Mouse (Mus musculus) kidney, postnatal 4 days (tissue): ENCODE data around the gene Sap30l.
A peak's percentile ranks its signal among the peaks of the same experiment; 100 is the strongest.
"Not testable (repeated sequence)": the region's sequence is repeated elsewhere in the genome, so short reads cannot be mapped to it uniquely, and the experiment has no call there.

Experiments
- DNase-seq, 2 experiments: peaks; one replicate each; pipeline ENCODE4 v3.0.0; 2021; ENCODE audit warnings: mixed read lengths in 2 of 2

Sap30l gene

DNA sequence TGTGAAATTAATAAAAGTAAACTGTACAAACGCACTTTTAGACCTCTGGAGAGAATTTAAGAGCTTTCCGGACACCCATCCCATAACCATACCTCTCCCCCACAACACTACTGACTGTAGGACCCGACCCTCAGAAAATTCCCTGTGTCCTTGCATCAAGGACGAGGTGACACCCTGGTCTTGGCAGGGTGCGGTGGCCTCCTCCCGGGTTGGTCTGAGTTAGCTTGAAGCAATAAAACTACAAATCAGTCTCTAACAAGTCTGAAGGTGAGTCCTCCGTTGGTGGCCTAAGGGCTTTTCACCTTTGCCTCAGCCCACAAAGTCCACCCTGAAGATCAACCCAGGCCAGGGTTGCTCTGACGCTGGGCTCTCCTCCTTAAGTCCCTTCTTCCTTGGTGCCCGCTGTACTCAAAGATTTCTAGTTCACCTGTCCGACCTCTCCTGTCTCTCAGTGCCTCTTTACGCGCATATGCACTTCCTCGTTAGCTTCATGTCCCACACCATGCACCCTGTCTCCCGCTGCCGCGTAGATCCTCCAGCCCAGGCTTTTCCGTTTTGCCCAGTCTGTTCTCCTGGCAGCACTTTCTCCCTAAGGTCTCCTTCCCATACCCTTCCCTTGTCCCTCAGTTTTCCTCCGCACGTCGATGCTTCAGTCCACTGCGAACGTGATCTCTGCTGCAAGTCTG is 1.0 kb upstream of the Sap30l start:
- no peak for DNase-seq

DNA sequence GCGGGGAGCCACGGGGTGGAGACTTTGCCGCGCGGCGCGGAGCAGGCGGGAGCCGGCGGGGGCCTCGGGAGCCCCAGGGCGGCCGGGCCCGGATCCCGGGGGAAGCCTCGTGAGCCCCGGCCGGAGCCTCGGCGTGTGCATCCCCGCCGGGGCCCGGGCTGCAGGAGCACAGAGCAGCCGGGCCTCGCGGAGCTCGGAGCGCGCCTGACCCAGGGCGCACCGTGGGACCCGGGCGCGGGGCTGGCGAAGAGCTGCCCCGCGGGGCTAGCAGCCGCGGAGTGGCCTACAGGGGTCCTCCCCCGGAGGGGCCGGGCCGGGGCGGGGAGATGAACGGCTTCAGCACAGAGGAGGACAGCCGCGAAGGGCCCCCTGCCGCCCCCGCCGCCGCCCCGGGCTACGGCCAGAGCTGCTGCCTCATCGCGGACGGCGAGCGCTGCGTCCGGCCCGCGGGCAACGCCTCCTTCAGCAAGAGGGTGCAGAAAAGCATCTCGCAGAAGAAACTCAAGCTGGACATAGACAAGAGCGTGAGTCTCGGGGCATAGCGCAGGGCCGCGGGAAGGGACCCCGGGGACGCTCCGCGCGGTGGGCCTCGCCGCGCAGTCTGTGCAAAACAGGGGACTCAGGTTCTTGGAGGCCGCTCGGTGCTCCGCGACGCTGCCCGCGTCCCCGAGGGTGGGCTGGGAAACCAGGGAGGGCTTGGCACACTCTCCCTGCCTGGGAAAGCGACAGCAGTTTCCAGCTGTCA is 501 bp downstream of the Sap30l start:
- DNase-seq = peak; percentile 78 to 86

DNA sequence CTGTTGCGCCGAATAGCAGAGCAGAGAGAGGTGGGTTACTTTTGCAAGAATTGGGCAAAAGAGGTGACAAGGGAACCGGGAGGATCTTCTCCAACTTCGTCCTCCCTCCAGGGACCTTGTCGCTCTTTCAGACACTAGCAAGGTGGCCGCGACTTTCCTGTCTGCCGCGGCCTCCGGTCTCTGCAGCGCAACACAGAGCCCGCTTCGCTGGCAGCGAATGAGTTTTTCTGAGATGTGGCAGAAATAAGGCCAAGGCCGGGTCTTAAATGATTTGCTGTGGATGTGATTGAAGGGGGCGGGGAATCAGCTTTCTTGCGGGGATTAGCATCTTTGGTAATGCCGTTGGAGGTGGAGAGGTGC is 1.1 kb downstream of the Sap30l start:
- no peak for DNase-seq

DNA sequence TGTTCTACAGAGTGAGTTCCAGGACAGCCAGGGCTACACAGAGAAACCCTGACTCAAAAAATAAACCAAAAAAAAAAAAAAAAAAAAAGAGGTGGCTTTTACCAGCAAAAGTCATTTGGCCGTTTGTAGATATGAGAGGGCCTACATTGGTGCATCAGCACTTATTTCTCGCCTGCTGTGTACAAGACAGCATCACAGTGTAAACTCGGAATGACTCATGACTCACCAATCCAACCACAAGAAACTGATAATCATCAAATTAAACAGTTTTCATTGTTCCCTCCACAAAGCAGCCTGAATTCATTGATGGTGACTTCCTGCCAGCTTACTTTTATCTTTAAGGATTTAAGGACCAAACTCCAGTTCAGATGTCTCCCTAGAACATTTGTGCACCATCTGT is 3.6 kb downstream of the Sap30l start:
- DNase-seq = no peak

DNA sequence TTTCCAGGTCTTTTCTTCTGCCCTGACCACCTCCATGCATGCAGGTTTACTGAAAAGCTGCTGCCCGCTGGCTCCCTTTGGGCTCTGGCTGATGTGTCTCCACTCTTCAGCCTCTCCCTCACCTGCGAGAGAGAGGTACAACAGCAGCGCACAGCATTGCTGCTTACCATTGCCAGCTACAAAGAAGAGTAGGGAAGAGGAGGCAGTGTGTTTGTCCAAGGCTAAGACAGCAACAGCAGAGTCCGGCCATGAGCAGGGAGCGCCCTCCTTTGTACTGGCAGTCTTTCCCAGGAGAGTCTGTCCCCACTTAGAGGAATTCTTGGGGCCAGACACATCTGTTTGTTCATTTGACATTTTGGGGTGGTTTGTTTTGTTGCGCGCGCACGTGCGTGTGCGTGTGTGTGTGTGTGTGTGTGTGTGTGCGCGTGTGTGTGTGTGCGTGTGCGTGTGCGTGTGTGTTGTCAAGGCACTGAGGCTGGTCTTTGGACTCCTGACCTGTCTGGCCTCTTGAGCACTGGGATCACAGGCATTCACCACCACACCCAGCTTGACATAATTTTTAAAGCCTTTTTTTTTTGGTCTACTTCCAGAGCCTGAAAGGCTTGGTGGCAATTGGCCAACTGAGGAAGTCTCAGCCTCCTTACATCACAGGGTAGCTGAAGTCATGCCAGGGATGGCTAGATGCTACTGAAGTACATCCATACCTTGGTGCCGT is 7.7 kb downstream of the Sap30l start:
- DNase-seq = no peak

DNA sequence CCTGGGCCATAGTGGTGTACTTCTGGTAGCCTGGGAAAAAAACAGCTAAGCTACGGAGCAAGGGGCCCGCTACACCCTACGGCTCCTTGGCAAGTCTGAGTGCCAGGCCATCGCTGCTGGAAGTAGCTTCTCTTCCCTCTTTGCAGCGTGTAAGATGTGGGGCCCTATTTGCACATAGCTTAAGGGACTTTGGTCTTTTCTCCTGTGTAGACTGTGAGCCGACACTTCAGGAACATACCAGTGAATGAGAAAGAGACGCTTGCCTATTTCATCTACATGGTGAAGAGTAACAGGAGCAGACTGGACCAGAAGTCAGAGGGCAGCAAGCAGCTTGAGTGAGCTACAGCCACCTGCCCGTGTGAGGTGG is 8.3 kb downstream of the Sap30l start:
- no peak for DNase-seq

DNA sequence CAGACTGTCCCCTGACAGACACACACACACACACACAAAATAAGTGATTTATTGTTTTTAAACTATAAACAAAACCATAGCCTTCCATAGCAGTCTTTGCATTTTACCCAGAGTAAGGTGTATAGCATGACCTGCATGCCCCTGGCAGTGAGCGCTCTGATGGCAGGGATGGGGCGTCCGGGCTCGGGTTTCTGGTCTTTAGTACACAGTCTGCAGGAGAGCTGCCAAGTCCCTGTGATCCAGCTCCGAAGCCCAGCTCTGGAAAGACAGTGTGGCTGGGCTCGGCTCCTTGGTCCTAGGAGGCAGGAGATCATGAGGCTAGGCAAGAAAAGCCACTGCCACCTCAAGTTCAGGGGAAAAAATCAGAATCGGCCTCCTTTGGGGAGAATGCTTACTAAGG is 9.6 kb downstream of the Sap30l start:
- DNase-seq = no peak

DNA sequence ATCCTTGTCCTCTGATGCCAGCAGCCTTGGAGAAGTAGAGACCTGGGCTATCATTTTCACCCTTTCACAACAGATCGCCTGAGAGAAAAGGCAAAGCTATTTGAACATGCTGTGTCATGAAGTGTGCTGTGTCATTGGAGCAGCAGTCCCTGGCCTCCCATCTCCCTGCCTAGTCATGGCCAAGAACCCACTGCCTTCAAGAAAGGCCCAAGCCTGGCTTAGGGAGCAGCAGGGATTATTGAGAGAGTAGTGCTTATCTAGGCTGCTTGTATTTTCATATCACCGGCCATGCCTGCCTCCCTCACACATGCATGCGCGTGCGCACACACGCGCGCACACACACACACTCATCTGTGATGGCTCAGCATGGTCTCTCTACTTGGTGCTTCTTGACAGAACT is 10.8 kb downstream of the Sap30l start:
- no peak for DNase-seq

DNA sequence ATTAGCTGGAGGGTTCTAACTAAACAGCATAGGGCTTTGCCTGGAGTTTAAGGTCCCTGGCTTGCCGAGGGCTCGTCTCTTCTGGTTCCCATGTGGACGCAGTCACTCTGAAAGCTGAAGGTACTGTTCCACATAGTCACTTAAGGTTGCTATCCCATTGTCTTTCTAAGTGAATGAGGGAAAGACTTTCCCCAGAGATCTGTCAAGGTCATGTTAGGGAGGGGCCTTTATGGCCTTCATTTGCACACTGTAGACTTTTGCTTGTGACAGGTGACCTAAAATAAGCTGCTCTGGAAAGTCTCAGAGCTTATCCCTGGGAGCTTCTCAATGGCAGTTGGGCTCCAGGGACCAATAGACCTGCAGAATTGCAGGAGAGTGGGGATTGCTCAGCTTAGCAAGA is 12.2 kb downstream of the Sap30l start:
- DNase-seq = no peak

DNA sequence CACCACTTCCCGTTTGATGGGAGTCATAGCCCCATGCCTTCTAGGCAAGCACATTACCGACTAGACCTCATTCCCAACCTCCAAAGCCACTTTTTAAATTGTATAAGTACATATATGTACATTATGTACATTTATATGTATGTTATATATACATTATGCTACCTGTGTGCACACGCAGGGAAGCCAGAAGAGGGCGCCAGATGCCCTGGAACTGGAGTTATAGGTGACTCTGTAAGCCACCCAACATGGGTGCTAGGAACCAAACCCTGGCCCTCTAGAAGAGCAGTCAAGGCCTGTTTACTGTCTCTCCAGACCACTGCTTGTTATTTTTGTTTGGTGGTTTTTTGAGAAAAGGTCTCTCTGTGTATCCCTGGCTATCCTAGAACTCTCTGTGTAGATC is 16.8 kb downstream of the Sap30l start:
- DNase-seq = no peak

DNA sequence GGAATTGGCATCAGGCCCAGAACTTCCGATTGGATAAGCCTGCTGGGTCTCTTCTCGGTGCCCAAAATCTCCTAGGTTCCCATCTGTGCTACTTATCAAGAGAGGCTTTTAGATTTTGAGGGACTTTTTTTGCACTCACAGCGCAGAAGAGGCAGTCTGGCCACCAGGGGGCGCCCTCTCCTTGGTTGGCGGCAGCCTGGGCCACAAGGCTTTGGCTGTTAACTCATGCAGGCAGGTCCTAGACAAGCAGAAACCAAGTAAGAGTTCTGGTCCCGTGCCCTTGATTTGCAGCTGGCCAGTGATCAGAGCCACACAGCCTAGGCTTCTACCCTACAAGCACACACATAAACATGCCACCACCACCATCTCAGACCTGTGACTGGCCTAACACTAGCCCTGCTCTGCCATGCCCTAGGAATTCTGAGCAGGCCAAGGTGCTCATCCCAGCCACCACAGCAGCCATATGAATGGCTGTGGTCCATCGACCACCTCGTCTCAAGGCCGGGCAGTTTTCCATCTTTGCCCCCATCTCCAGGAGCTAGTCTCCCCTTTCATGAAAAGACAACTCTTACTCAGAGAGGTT is 18.7 kb downstream of the Sap30l start:
- peak; percentile 92 to 93 for DNase-seq

DNA sequence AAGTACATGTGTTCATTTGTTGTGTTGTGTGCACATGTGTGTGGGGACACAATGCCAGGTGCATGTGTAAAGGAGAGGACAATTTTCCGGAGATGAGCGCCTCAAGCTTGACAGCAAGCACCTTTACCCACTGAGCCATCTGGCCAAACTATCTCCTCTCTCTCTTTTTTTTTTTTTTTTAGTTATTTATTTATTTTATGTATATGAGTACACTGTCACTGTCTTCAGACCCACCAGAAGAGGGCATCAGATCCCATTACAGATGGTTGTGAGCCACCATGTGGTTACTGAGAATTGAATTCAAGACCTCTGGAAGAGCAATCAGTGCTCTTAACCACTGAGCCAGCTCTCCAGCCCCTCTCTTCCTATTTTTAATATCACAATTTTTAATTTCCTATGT is 21.7 kb downstream of the Sap30l start:
- DNase-seq = not testable (repeated sequence)

DNA sequence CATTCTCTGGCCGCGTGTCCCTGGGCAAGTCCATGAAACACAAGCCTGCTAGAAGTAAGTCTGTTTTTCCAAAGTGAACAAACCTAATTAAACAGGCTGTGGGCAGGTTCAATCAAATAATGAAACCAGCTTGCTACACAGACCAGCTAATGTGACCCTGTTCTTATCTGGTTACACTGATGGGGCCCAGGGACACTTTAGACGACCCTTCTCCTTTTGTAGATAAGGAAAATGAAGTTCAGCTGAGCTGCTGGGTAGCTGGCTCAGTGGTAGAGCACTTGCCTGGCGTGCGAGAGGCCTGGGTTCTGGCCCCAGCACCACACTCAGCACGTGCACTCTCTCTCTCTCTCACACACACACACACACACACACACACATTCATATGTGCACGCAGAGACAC is 22.3 kb downstream of the Sap30l start:
- no peak for DNase-seq

DNA sequence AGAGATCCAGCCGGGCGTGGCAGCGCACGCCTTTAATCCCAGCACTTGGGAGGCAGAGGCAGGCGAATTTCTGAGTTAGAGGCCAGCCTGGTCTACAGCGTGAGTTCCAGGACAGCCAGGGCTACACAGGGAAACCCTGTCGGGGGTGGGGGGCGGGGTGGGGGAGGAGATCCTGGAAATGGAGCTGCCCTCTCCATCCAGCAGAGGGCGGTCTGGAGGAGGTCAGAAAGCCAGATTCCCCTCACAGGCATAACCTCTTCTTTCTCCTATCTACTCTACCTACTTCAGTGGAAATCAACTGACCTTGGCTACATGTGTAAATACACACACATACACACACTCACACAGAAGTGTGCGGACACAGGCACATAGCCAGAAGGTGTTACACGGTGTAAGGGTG is 23.8 kb downstream of the Sap30l start:
- not testable (repeated sequence) for DNase-seq

DNA sequence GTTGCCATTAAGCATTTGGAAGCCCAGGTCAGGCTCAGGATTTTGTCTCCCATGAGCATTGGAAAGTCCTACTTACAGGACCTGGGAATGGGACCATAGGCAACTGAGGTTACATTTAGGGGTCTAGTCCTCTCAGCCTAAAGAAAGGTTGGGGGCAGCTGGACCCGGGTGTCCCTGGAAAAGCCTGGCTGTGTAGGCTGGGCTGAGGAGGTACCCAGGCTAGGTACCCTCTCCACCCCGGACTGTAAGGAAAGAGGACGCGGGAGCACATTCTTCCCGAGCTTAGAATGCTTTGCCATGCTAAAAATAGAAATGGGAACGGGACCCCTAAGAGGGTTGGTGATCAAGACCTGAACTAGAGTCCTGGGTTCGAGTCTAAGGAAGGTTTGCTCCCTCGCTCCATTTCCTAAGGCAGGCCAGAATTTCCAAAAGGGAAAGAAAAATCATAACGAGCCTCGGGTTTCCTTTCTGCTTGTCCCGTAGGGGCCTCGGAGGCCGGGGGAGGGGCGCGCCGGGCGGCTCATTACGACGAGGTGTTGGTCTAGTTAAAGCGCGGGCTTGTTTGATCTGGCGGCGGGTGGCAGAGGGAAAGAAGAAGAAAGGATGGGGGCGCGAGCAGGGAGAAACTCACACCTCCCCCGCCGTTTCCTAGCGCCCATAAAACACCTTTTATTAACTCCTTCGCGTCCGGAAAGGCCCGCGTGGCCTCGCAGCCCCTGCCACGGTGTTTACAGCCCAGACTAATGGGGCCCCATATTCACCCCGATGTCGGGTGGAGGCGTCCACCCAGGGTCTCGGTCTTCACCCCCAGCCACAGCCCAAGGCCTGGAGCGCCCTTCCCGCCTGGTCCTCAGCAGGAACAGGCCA is 25.8 kb downstream of the Sap30l start:
- DNase-seq = peak; percentile 36 to 47

DNA sequence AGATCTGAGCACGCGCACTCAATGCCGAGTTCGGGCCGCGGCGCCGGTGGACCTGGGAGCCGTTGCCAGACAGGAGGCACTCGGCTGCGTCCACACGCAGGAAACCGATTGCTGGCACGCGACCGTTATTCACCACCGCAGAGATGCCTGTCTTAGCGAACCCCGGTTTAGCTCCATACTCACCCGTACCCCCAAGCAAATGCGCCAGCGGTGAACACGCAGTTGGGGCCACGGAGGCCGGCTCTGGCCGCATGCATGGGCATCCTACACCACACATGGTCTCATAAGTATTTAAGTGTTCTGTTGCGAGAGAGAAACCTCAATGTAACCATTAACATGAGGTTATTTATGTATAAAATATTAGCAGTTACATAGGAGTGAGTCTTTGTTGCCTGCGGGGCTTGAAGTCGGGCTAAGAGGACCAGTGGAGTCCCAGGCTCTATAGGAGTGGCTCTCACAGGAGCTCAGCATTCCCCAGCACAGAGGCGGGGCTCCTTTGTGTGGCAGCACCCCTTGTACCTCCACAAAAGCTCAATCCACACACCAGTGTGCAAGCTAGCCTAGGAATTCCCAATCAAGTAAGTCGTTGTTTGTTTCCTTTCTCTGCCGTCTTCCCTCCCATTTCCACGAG is 26.6 kb downstream of the Sap30l start:
- DNase-seq = peak in 1 of 2 experiments; percentile 54

DNA sequence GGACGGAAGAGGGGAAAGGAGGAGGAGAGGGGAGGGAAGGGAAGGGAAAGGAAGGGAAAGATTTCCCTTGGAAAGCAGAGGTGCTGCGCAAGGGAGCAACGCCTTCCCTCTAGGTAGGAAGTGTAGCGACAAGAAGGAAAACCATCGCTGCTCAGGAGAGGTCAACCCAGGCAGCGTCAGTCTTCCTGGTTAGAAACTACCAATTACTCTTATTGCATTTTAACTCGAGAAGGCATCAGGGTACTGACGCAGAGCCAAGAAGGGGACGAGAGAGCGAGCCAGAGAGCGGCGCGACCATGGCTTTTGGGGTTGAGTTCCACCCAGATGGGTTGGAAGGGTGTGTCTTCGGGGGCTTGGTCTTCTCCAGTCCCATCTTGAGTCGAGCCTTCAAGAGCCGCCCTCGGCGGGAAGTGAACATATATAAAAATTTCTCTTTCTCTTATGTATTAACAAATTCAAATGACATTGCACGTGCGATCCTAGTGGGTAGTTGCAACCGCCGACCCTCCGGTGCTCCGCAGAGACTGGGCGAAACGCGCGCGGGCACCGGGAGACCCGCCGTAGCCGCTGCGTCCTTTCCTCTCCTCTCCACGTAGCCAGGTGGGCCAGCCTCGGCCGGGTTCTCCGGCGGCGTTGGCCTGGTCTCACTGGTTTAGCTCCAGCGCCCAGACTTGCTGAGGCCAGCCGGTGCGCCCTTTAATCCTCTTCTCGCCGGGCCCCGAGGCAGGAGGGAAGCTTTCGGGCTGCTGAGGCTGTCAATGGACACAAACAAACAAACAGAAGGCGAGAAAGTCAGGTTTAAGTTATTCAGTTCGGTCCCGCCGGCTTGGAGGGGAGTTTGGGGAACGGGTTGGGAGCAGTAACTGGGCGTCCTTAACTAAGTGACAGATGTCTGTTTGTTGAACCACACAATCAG is 27.8 kb downstream of the Sap30l start:
- DNase-seq = peak in 1 of 2 experiments; percentile 48

DNA sequence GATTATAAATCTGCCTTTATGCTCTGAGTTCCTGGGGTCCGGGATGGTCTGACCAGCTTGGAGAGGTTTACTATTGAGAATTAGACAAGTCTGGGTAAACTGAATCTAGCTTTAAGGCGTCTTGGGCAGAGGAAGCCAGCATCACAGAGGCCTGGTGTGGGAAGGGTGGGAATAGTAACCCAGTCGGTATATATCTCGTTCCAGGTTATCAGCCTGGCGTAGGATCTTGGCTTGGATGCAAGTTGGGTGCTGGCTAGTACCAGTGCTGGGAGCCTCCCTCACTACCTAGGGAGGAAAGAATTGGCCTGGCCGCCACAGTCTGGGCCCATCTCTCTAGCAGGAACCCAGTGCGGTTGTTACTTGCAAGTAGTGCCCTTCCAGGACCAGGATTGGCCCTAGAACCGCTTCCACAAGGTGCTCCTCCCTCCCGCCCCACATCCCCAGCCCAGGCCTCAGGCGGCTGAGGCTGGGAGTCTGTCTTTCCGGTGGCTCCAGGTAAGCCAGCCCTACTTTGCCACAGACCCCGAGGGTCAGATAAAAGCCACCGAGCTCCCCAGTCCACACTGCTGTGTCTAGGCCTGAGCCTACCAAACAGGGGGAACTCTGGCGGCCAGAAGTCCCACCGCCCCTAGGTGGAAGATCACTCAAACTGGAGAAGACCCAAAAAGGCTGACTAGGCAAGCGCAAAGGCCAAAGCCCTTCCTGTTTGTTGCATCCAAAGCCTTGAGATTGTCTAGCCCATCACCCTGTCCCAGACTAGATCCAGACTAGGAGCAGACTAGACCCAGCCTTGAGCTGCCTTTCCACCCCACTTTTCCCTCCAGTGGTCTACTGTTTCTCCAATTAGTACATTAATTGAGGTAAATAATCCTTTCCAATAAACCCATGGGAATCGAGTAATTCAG is 28.7 kb downstream of the Sap30l start:
- DNase-seq = no peak

DNA sequence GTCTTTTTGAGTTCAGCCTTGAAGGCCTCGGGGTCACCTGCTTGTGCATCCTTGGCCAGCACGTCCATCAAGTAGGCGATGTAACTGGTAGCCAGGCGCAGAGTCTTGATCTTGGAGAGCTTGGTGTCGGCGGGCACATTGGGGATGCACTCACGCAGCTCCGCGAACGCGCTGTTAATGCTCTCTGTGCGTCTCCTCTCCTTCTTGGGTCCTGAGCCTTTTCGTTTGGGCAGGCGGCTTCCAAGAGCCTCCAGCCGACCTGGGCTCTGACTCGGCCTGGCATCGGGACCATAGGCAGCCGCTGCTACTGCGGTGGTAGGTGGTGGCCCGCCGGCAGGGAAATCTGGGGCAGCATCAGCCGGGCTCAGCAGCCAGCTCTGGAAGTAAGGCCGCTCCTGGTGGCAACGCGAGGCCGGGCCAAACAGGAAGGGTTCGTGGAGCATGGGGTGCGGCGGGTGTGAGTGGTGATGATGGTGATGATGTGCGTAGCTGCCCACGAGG is 29.9 kb downstream of the Sap30l start:
- no peak for DNase-seq

DNA sequence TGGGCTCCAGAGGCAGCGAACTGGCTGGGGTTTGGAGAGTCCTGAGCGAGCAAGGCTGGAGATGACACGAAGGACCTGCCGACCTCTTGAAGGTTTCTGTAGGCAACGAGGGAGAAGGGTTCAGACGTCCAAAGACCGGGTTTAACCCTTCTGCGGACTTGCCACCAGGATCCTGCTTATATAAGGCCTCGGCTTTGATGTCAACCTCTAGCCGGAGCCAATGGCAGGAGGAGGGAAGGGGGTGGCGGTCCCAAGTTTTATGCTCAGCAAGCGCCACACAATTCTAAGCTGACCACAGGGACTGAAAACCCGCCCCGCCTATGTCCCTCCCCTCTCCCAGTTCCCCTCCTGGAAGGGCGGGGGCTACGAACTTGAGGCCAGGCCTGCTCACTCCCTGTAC is 30.4 kb downstream of the Sap30l start:
- DNase-seq = no peak
